Mouse (Mus musculus): ENCODE data around the gene Stxbp4. TPM values are rescaled to one million over a fixed set of nuclear protein-coding genes. Genes with fewer than 3 reads are reported as not detected.

Gene Stxbp4
- total and polyA plus RNA-seq, 3 experiments: 3.7 to 5.6 (median 4.6) TPM

DNA sequence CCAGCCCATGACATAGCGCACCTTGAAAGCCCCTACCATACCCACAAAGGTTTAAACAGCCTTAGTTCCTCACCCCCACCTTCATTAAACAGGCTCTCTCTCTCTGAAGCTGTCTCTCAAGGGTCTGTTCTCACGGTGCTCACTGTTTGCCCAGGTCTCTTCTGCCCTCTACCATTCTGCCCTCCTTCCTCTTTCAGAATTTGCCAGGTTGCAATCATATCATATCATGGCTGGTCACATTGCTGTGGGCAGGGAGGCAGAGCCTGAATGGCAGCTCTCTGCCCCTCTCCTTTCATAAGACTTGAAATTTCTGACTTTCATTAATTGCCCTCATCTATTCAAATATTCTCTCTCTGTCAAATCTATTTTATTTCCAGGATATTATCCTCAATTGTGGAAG is 195.4 kb downstream of the Stxbp4 start:
- Histone ChIP-seq H3K36me3 (replicated peaks in 1 of 2; ENCODE audit: control insufficient read depth in 1 of 2, insufficient read depth in 1 of 2, low read length in 1 of 2) (no peaks in the 10 kb centered on the region), H3K9me3 (replicated peaks; ENCODE audit: low read length) (no peaks in the 10 kb centered on the region), H3K27me3 (replicated peaks) (no peaks in the 10 kb centered on the region), H3K9ac (ENCODE audit: insufficient read depth, low read depth) (no peak overlapping the region), H3K27ac (ENCODE audit: insufficient read depth, low read depth) (no peak overlapping the region), H3K4me1 (ENCODE audit: control insufficient read depth in 1 of 2, insufficient read depth in 2 of 2) (0 out of 4 replicates have a peak, but pooled peaks cover 0 to 2% of the 10 kb centered on the region in 2 experiments), H3K79me2 (replicated peaks; ENCODE audit: control insufficient read depth, extremely low read depth, insufficient read depth, poor library complexity, severe bottlenecking) (no peaks in the 10 kb centered on the region), H3K4me2 (ENCODE audit: insufficient read depth, low read depth, poor library complexity, severe bottlenecking) (no peak overlapping the region), H3K4me3 (replicated peaks in 1 of 3; ENCODE audit: low read depth in 2 of 3, low read length in 2 of 3, poor library complexity in 1 of 3) (no peak overlapping the region)
- DNase-seq (ENCODE audit: extremely low read depth): no peak
- in situ Hi-C loops (cut with MboI; ENCODE audit: low pct_ligation_motif_present, low pct_unique_long_range_greater_than_20kb, low sequenced_read_pairs): no loop called here
- dilution Hi-C loops (cut with MboI; ENCODE audit: extremely low pct_ligation_motif_present, extremely low pct_unique_long_range_greater_than_20kb, low sequenced_read_pairs): no loop called here
- TF ChIP-seq POLR2AphosphoS2 (IDR thresholded peaks at IDR 0.05; ENCODE audit: low read depth, low read length) (no peak), IRF4 (IDR thresholded peaks at IDR 0.05; ENCODE audit: low read depth, low read length) (no peak), POLR2A (IDR thresholded peaks at IDR 0.05; ENCODE audit: low read depth, low read length) (no peak), KAT2A (IDR thresholded peaks at IDR 0.05; ENCODE audit: insufficient replicate concordance, low read length) (no peak), EP300 (IDR thresholded peaks at IDR 0.05; ENCODE audit: low read length) (no peak), ZMIZ1 (IDR thresholded peaks at IDR 0.05; ENCODE audit: low read depth, low read length) (no peak), NELFE (IDR thresholded peaks at IDR 0.05; ENCODE audit: low read depth, low read length) (no peak), UBTF (IDR thresholded peaks at IDR 0.05; ENCODE audit: low read depth, low read length) (no peak), RCOR1 (conservative IDR thresholded peaks at IDR 0.05; ENCODE audit: low read depth, low read length) (no peak), JUND (conservative IDR thresholded peaks at IDR 0.05; ENCODE audit: low read depth, low read length) (no peak), ETS1 (conservative IDR thresholded peaks at IDR 0.05; ENCODE audit: low read depth, low read length) (no peak), MXI1 (IDR thresholded peaks at IDR 0.05; ENCODE audit: low read depth, low read length) (no peak)

DNA sequence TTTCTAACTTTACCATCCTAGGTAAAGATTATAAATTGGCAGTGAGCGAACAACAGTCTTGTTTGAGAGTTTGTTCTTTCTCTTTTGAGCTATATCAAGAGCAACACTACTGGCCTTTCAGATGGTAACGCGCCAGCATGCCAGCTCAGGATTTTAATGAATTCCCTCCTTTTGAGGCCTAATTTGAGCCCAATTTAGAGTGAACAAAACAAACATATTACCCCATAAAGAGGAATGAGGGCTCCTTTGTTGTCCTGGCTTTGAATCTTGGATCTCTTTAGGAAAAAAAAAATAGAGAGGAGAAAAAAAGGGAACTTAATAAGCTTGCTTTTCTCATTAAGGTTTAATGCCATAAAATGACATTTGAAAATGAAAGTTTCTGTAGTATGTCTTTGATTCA is 197.0 kb downstream of the Stxbp4 start:
- no peaks in the 10 kb centered on the region for H3K27me3 ChIP-seq (replicated peaks)
- H3K79me2 ChIP-seq (replicated peaks; ENCODE audit: control insufficient read depth, extremely low read depth, insufficient read depth, poor library complexity, severe bottlenecking): no peaks in the 10 kb centered on the region
- TF ChIP-seq JUND (conservative IDR thresholded peaks at IDR 0.05; ENCODE audit: low read depth, low read length): no peak
- TF ChIP-seq TCF12 (IDR thresholded peaks at IDR 0.05; ENCODE audit: low read depth, low read length): no peak
- TF ChIP-seq RCOR1 (conservative IDR thresholded peaks at IDR 0.05; ENCODE audit: low read depth, low read length): no peak
- TF ChIP-seq RAD21 (IDR thresholded peaks at IDR 0.05; ENCODE audit: low read depth, low read length): no peak
- TF ChIP-seq IRF4 (IDR thresholded peaks at IDR 0.05; ENCODE audit: low read depth, low read length): no peak
- in situ Hi-C loops (cut with MboI; ENCODE audit: low pct_ligation_motif_present, low pct_unique_long_range_greater_than_20kb, low sequenced_read_pairs) (no loop called here), dilution Hi-C loops (cut with MboI; ENCODE audit: extremely low pct_ligation_motif_present, extremely low pct_unique_long_range_greater_than_20kb, low sequenced_read_pairs) (no loop called here)
- DNase-seq (ENCODE audit: extremely low read depth): no peak
- H3K4me2 ChIP-seq (ENCODE audit: insufficient read depth, low read depth, poor library complexity, severe bottlenecking): no peak overlapping the region
- no peak overlapping the region for H3K4me3 ChIP-seq (replicated peaks in 1 of 3; ENCODE audit: low read depth in 2 of 3, low read length in 2 of 3, poor library complexity in 1 of 3)
- 0 out of 4 replicates have a peak, but pooled peaks cover 0 to 2% of the 10 kb centered on the region in 2 experiments for H3K4me1 ChIP-seq (ENCODE audit: control insufficient read depth in 1 of 2, insufficient read depth in 2 of 2)
- no peak overlapping the region for H3K27ac ChIP-seq (ENCODE audit: insufficient read depth, low read depth)
- H3K9me3 ChIP-seq (replicated peaks; ENCODE audit: low read length): no peaks in the 10 kb centered on the region
- no peak overlapping the region for H3K9ac ChIP-seq (ENCODE audit: insufficient read depth, low read depth)
- no peaks in the 10 kb centered on the region for H3K36me3 ChIP-seq (replicated peaks in 1 of 2; ENCODE audit: control insufficient read depth in 1 of 2, insufficient read depth in 1 of 2, low read length in 1 of 2)

- in situ Hi-C loops (cut with MboI; ENCODE audit: low pct_ligation_motif_present, low pct_unique_long_range_greater_than_20kb, low sequenced_read_pairs): no loop called here
- 0 out of 4 replicates have a peak, but pooled peaks cover 0 to 2% of the 10 kb centered on the region in 2 experiments for H3K4me1 ChIP-seq (ENCODE audit: control insufficient read depth in 1 of 2, insufficient read depth in 2 of 2)
Measured at GRCm38 (mm10) chr11:90438768-90439167, 199.1 kb downstream of the Stxbp4 start.

More at GRCm38 (mm10) chr11:90438768-90439167, 199.1 kb downstream of the Stxbp4 start:
- DNase-seq (ENCODE audit: extremely low read depth): no peak
- Histone ChIP-seq H3K27me3 (replicated peaks) (no peaks in the 10 kb centered on the region), H3K4me2 (ENCODE audit: insufficient read depth, low read depth, poor library complexity, severe bottlenecking) (no peak overlapping the region), H3K9me3 (replicated peaks; ENCODE audit: low read length) (no peaks in the 10 kb centered on the region), H3K9ac (ENCODE audit: insufficient read depth, low read depth) (no peak overlapping the region), H3K36me3 (replicated peaks in 1 of 2; ENCODE audit: control insufficient read depth in 1 of 2, insufficient read depth in 1 of 2, low read length in 1 of 2) (no peaks in the 10 kb centered on the region), H3K79me2 (replicated peaks; ENCODE audit: control insufficient read depth, extremely low read depth, insufficient read depth, poor library complexity, severe bottlenecking) (no peaks in the 10 kb centered on the region), H3K27ac (ENCODE audit: insufficient read depth, low read depth) (no peak overlapping the region), H3K4me3 (replicated peaks in 1 of 3; ENCODE audit: low read depth in 2 of 3, low read length in 2 of 3, poor library complexity in 1 of 3) (no peak overlapping the region)
- dilution Hi-C loops (cut with MboI; ENCODE audit: extremely low pct_ligation_motif_present, extremely low pct_unique_long_range_greater_than_20kb, low sequenced_read_pairs): no loop called here
- TF ChIP-seq ZC3H11A (IDR thresholded peaks at IDR 0.05; ENCODE audit: low read depth, low read length) (no peak), RCOR1 (conservative IDR thresholded peaks at IDR 0.05; ENCODE audit: low read depth, low read length) (no peak), ZMIZ1 (IDR thresholded peaks at IDR 0.05; ENCODE audit: low read depth, low read length) (no peak), ETS1 (conservative IDR thresholded peaks at IDR 0.05; ENCODE audit: low read depth, low read length) (no peak), UBTF (IDR thresholded peaks at IDR 0.05; ENCODE audit: low read depth, low read length) (no peak), PAX5 (IDR thresholded peaks at IDR 0.05; ENCODE audit: low read length) (no peak), IRF4 (IDR thresholded peaks at IDR 0.05; ENCODE audit: low read depth, low read length) (no peak), MAZ (IDR thresholded peaks at IDR 0.05; ENCODE audit: low read depth, low read length) (no peak), ELF1 (IDR thresholded peaks at IDR 0.05; ENCODE audit: low read depth, low read length) (no peak), MEF2A (IDR thresholded peaks at IDR 0.05; ENCODE audit: borderline replicate concordance, low read depth, low read length) (no peak), BHLHE40 (IDR thresholded peaks at IDR 0.05; ENCODE audit: low read depth, low read length) (no peak), TBP (conservative IDR thresholded peaks at IDR 0.05; ENCODE audit: low read depth, low read length) (no peak), NRF1 (IDR thresholded peaks at IDR 0.05; ENCODE audit: low read depth, low read length) (no peak), HCFC1 (IDR thresholded peaks at IDR 0.05; ENCODE audit: low read depth, low read length) (no peak), POLR2AphosphoS2 (IDR thresholded peaks at IDR 0.05; ENCODE audit: low read depth, low read length) (no peak), EP300 (IDR thresholded peaks at IDR 0.05; ENCODE audit: low read length) (no peak), NELFE (IDR thresholded peaks at IDR 0.05; ENCODE audit: low read depth, low read length) (no peak)

Measured in CH12.LX (cell line).